Comparison of ENCODE assay signal across 24 mouse cellular contexts in genomic region chr2:165300885-165301284, GRCm38 (mm10). TPM values are rescaled to one million over a fixed set of nuclear protein-coding genes. Genes with fewer than 3 reads are reported as not detected.
DNase-seq lines count a peak whose midpoint lies in the region; ATAC-seq and TF ChIP-seq lines count a peak whose summit lies in the region.
"Had no signal": no experiment of that assay in that cellular context is flagged by ENCODE, and none has a peak within 500 bp of the region (broad histone marks: within the 10 kb centered on the region; RNA-seq: fewer than 3 reads in every experiment).

No protein-coding gene starts in this region.

- TF ChIP-seq CTCF in midbrain, postnatal 0 days (IDR thresholded peaks at IDR 0.05) = no peak

- no peak overlapping the region for H3K4me3 ChIP-seq in hindbrain, embryonic 15.5 days
- H3K4me3 ChIP-seq in hindbrain, embryonic 11.5 days (ENCODE audit: low read depth, low read length) = no peak overlapping the region
- no peak overlapping the region for H3K4me3 ChIP-seq in midbrain, postnatal 0 days (ENCODE audit: low read depth, low read length)
- H3K4me3 ChIP-seq in midbrain, embryonic 13.5 days (replicated peaks) = no peak overlapping the region
- H3K4me3 ChIP-seq: embryonic facial prominence, embryonic 13.5 days; heart, embryonic 10.5 days; heart, embryonic 15.5 days; limb, embryonic 13.5 days; lung, embryonic 15.5 days had no signal

- 63% methylated on average over 6 of the region's 6 CpGs for WGBS in hindbrain, embryonic 15.5 days
- WGBS in hindbrain, embryonic 11.5 days = 84% methylated on average over 6 of the region's 6 CpGs
- WGBS in midbrain, postnatal 0 days = 66% methylated on average over 6 of the region's 6 CpGs
- WGBS in midbrain, embryonic 13.5 days = 50% methylated on average over 6 of the region's 6 CpGs

- H3K4me2 ChIP-seq in hindbrain, embryonic 15.5 days = no peak overlapping the region
- no peak overlapping the region for H3K4me2 ChIP-seq in hindbrain, embryonic 11.5 days (replicated peaks; ENCODE audit: low read depth, low read length)
- no peak overlapping the region for H3K4me2 ChIP-seq in midbrain, postnatal 0 days (ENCODE audit: low read depth, low read length, poor library complexity, severe bottlenecking)
- no peak overlapping the region for H3K4me2 ChIP-seq in midbrain, embryonic 13.5 days (replicated peaks)
- H3K4me2 ChIP-seq: embryonic facial prominence, embryonic 13.5 days; heart, embryonic 15.5 days; limb, embryonic 13.5 days; liver, embryonic 11.5 days; lung, embryonic 15.5 days; midbrain, embryonic 11.5 days had no signal

- peaks cover 5% of the 10 kb centered on the region for H3K4me1 ChIP-seq in hindbrain, embryonic 15.5 days (replicated peaks)
- H3K4me1 ChIP-seq in hindbrain, embryonic 11.5 days (replicated peaks; ENCODE audit: control insufficient read depth, insufficient read depth, low read length) = no peaks in the 10 kb centered on the region
- H3K4me1 ChIP-seq in midbrain, postnatal 0 days (ENCODE audit: insufficient read depth, low read length) = no peaks in the 10 kb centered on the region
- peaks cover 9% of the 10 kb centered on the region; the same call in 1 of the 2 replicates for H3K4me1 ChIP-seq in midbrain, embryonic 13.5 days (replicated peaks)
- H3K4me1 ChIP-seq: embryonic facial prominence, embryonic 13.5 days; heart, embryonic 10.5 days; heart, embryonic 15.5 days; limb, embryonic 13.5 days had no signal

- no peak for ATAC-seq in hindbrain, embryonic 15.5 days (ENCODE audit: low FRiP score, low read depth)
- no peak for ATAC-seq in hindbrain, embryonic 11.5 days (ENCODE audit: low FRiP score)
- ATAC-seq in midbrain, postnatal 0 days (ENCODE audit: low FRiP score) = no peak
- ATAC-seq in midbrain, embryonic 13.5 days = no peak
- ATAC-seq: intestine, postnatal 0 days had no signal

- no peaks in the 10 kb centered on the region for H3K9me3 ChIP-seq in hindbrain, embryonic 15.5 days
- no peaks in the 10 kb centered on the region for H3K9me3 ChIP-seq in hindbrain, embryonic 11.5 days (ENCODE audit: control insufficient read depth, low read length)
- H3K9me3 ChIP-seq in midbrain, postnatal 0 days (ENCODE audit: low read length) = no peaks in the 10 kb centered on the region
- H3K9me3 ChIP-seq in midbrain, embryonic 13.5 days = no peaks in the 10 kb centered on the region
- H3K9me3 ChIP-seq: embryonic facial prominence, embryonic 13.5 days; heart, embryonic 10.5 days; heart, embryonic 15.5 days; limb, embryonic 13.5 days; lung, embryonic 15.5 days had no signal

- no peak overlapping the region for H3K9ac ChIP-seq in hindbrain, embryonic 15.5 days
- H3K9ac ChIP-seq in hindbrain, embryonic 11.5 days (ENCODE audit: low read depth, low read length) = no peak overlapping the region
- H3K9ac ChIP-seq in midbrain, postnatal 0 days (replicated peaks; ENCODE audit: low read length, poor library complexity, severe bottlenecking) = no peak overlapping the region
- H3K9ac ChIP-seq in midbrain, embryonic 13.5 days (replicated peaks) = no peak overlapping the region
- H3K9ac ChIP-seq: embryonic facial prominence, embryonic 13.5 days; heart, embryonic 15.5 days; limb, embryonic 13.5 days; lung, embryonic 15.5 days had no signal

- peak; percentile 62 to 68 for DNase-seq in cerebellum, postnatal 10 days
- DNase-seq in cerebellum, adult 8-10 months = no peak
- no peak for DNase-seq in hindbrain, embryonic 11.5 days (ENCODE audit: low spot score)
- peak; percentile 71 for DNase-seq in midbrain, postnatal 0 days (ENCODE audit: low spot score)
- peak; percentile 74 for DNase-seq in retina, postnatal 1 day
- DNase-seq in adrenal gland, postnatal 14 days = no peak
- DNase-seq: adrenal gland, adult 8-10 months; cerebellum, adult 11 months; gastrocnemius, postnatal 10 days; kidney, adult 9 months; kidney, postnatal 10 days; right cerebral cortex, postnatal 4 days; thymus, postnatal 4 days had no signal

- H3K36me3 ChIP-seq in hindbrain, embryonic 15.5 days = peaks cover 50% of the 10 kb centered on the region
- peaks cover 14% of the 10 kb centered on the region; the same call in 1 of the 2 replicates for H3K36me3 ChIP-seq in hindbrain, embryonic 11.5 days (ENCODE audit: control insufficient read depth, insufficient read depth, low read length)
- H3K36me3 ChIP-seq in midbrain, postnatal 0 days (ENCODE audit: insufficient read depth, low read length) = peaks cover 83% of the 10 kb centered on the region
- H3K36me3 ChIP-seq in midbrain, embryonic 13.5 days = peaks cover 96% of the 10 kb centered on the region

- H3K27me3 ChIP-seq in hindbrain, embryonic 15.5 days = no peaks in the 10 kb centered on the region
- H3K27me3 ChIP-seq in hindbrain, embryonic 11.5 days (ENCODE audit: control insufficient read depth, insufficient read depth, low read length) = no peaks in the 10 kb centered on the region
- no peaks in the 10 kb centered on the region for H3K27me3 ChIP-seq in midbrain, postnatal 0 days (ENCODE audit: insufficient read depth, low read length)
- H3K27me3 ChIP-seq in midbrain, embryonic 13.5 days = no peaks in the 10 kb centered on the region
- H3K27me3 ChIP-seq: CH12.LX; embryonic facial prominence, embryonic 13.5 days; heart, embryonic 15.5 days; limb, embryonic 13.5 days; lung, embryonic 15.5 days had no signal

- H3K27ac ChIP-seq in hindbrain, embryonic 15.5 days (replicated peaks) = peak overlapping the region; percentile 60
- H3K27ac ChIP-seq in hindbrain, embryonic 11.5 days (ENCODE audit: low read depth, low read length) = no peak overlapping the region
- no peak overlapping the region for H3K27ac ChIP-seq in midbrain, postnatal 0 days (ENCODE audit: low read depth, low read length)
- H3K27ac ChIP-seq in midbrain, embryonic 13.5 days = no peak overlapping the region
- H3K27ac ChIP-seq: embryonic facial prominence, embryonic 13.5 days; heart, embryonic 10.5 days; heart, embryonic 15.5 days; limb, embryonic 13.5 days; lung, embryonic 15.5 days had no signal

RNA-seq across cellular contexts. Expression of gene Slc35c2, which starts 13.2 kb away (rescaled TPM):
- polyA plus RNA-seq in hindbrain, embryonic 15.5 days (2015; fragmentation: Nextera tagmentation; extraction: Ambion mirVana) = 69.2 and 72.5 TPM in 2 replicates
- 45.8 and 51.0 TPM in 2 replicates for polyA plus RNA-seq in hindbrain, embryonic 11.5 days (2014; fragmentation: Nextera tagmentation; extraction: Ambion mirVana)
- total RNA-seq in midbrain, postnatal 0 days (2014; rRNA removed) = 89.6 and 98.9 TPM in 2 replicates
- 68.7 and 69.3 TPM in 2 replicates for polyA plus RNA-seq in midbrain, postnatal 0 days (2015; fragmentation: Nextera tagmentation; extraction: Ambion mirVana)
- polyA plus RNA-seq in midbrain, embryonic 13.5 days (2015; fragmentation: Nextera tagmentation; extraction: Ambion mirVana) = 69.6 and 73.8 TPM in 2 replicates
- 32.8 and 36.4 TPM in 2 replicates for total RNA-seq in adrenal gland, postnatal 14 days (2021)

RNA-seq across cellular contexts. Expression of gene Elmo2, which starts 25.4 kb away (rescaled TPM):
- polyA plus RNA-seq in hindbrain, embryonic 15.5 days (2015; fragmentation: Nextera tagmentation; extraction: Ambion mirVana) = 94.3 and 101 TPM in 2 replicates
- polyA plus RNA-seq in hindbrain, embryonic 11.5 days (2014; fragmentation: Nextera tagmentation; extraction: Ambion mirVana) = 76.7 and 78.5 TPM in 2 replicates
- total RNA-seq in midbrain, postnatal 0 days (2014; rRNA removed) = 98.6 and 99.4 TPM in 2 replicates
- 77.2 and 80.2 TPM in 2 replicates for polyA plus RNA-seq in midbrain, postnatal 0 days (2015; fragmentation: Nextera tagmentation; extraction: Ambion mirVana)
- polyA plus RNA-seq in midbrain, embryonic 13.5 days (2015; fragmentation: Nextera tagmentation; extraction: Ambion mirVana) = 91.6 and 98.6 TPM in 2 replicates
- 26.2 and 27.8 TPM in 2 replicates for total RNA-seq in adrenal gland, postnatal 14 days (2021)

Comparison
In these comparisons a context has a peak if more than half of its experiments do, and no peak if none do; other contexts are left out.
1. DNase-seq: peak in cerebellum, postnatal 10 days (2 of 2), midbrain, postnatal 0 days (single experiment) and retina, postnatal 1 day (single experiment); none in cerebellum, adult 8-10 months (single experiment), hindbrain, embryonic 11.5 days (single experiment) and adrenal gland, postnatal 14 days (single experiment).